Mouse (Mus musculus) limb, embryonic 15.5 days (tissue): ENCODE measurements around the gene Grid2ip. TPM values are rescaled to one million over a fixed set of nuclear protein-coding genes. Genes with fewer than 3 reads are reported as not detected.

Experiments used
- ATAC-seq: fragments of 200-750 bp; cut with Nextera tagmentation; 2 replicates; pipeline ENCODE4 v1.8.0; 2017; ENCODE audit warnings: low read depth, moderate TSS enrichment; ENCODE audit not compliant: insufficient number of reproducible peaks, low FRiP score, low TSS enrichment
- H3K27ac ChIP-seq: fragments of 300-500 bp; sonication (generic); 2 replicates; pipeline ENCODE4 v1.5.1; 2015; ENCODE audit warnings: moderate library complexity, mild to moderate bottlenecking, inconsistent platforms
- H3K27me3 ChIP-seq: fragments of 300-500 bp; sonication (generic); 2 replicates; pipeline ENCODE4 v1.6.1; 2015; ENCODE audit warnings: inconsistent platforms
- H3K36me3 ChIP-seq: fragments of 300-500 bp; sonication (generic); 2 replicates; pipeline ENCODE4 v1.6.1; 2015; ENCODE audit warnings: inconsistent platforms
- H3K4me1 ChIP-seq: fragments of 300-500 bp; sonication (generic); 2 replicates; pipeline ENCODE4 v1.6.1; 2015; ENCODE audit warnings: inconsistent platforms
- H3K4me2 ChIP-seq: fragments of 300-500 bp; sonication (generic); 2 replicates; pipeline ENCODE4 v1.6.1; 2015; ENCODE audit warnings: mild to moderate bottlenecking, inconsistent platforms
- H3K4me3 ChIP-seq: fragments of 300-500 bp; sonication (generic); 2 replicates; pipeline ENCODE4 v1.5.1; 2015; ENCODE audit warnings: mild to moderate bottlenecking, inconsistent platforms
- H3K9ac ChIP-seq: fragments of 300-500 bp; sonication (generic); 2 replicates; pipeline ENCODE4 v1.6.1; 2015; ENCODE audit warnings: inconsistent platforms
- H3K9me3 ChIP-seq: fragments of 300-500 bp; sonication (generic); 2 replicates; pipeline ENCODE4 v1.6.1; 2016; ENCODE audit warnings: inconsistent platforms
- WGBS: fragments of 180-500 bp; shearing (Covaris S2); methylation state at CpG from one replicate; pipeline ENCODE4 v1.1.7; 2015; 5-methylcytosine and 5-hydroxymethylcytosine counted together
- polyA plus RNA-seq: library from polyadenylated mRNA; unstranded; fragments of >200 nt; fragmentation: Nextera tagmentation; extraction: Ambion mirVana; gene quantifications from 2 replicates; pipeline ENCODE4 v1.2.1, GENCODE M21; 2015

Grid2ip gene
- polyA plus RNA-seq = 0.68 and 1.1 TPM in 2 replicates

- ATAC-seq = no peak
- Histone ChIP-seq H3K4me3 (peak within 1 kb of the TSS; percentile 29), H3K4me2 (peak within 1 kb of the TSS; percentile 41), H3K4me1 (peaks cover 9% of the 10 kb centered on the region), H3K9ac (no peak within 1 kb of the TSS), H3K36me3 (no peaks in the 10 kb centered on the region), H3K9me3 (no peaks in the 10 kb centered on the region), H3K27me3 (peaks cover 36% of the 10 kb centered on the region), H3K27ac (no peak within 1 kb of the TSS)
- WGBS = 20% methylated on average over 17 of the region's 17 CpGs
Observed at GRCm38 (mm10) chr5:143356686-143357388, at the start of gene Grid2ip. Gene Grid2ip (plus strand): TSS chr5:143357338.

DNA sequence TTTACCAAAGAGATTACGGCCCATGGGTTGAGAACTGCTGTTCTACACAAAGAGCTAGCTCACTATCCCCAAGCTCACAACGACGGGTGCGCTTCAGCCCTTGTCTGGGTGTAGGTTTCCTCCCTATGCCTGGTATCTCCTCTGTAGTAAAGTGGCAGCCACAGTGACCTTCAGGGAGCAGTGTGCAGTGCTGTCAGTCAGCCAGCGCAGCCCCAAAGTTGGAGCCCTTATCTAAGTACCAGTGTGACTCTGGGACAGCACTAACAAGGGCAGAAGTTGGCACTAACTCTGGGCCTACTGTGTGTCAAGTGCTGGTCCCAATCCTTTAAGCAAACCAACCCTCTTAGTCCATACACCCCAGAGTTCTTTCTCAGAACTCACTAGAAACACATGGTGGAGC, 48.3 kb upstream of the Grid2ip start:
- ATAC-seq = no peak
- Histone ChIP-seq H3K9ac (no peak overlapping the region), H3K27me3 (no peaks in the 10 kb centered on the region), H3K9me3 (no peaks in the 10 kb centered on the region), H3K4me1 (peaks cover 15% of the 10 kb centered on the region), H3K36me3 (peaks cover 92% of the 10 kb centered on the region), H3K4me3 (no peak overlapping the region), H3K4me2 (no peak overlapping the region), H3K27ac (no peak overlapping the region)
- WGBS = 94% methylated on average over 5 of the region's 5 CpGs

DNA sequence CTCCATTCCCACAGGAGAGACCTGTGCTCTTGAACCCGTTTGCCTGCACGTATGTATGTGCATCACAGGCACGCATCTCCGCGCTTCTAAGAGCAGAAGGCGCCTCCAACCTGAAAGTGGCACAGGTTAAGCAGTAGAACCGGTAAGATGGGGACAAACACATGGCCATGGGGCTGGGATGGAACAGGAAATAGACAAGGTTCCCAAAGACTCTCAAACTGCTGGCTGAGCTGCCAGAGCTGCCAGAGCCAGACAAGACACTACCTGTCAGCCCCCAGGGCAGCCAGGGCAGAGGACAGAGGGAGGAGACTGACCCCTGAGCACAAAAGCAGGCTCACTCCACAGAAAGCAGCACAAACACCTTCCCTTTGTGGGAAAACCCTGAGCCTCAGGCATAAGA, 47.2 kb upstream of the Grid2ip start:
- Histone ChIP-seq H3K27ac (no peak overlapping the region), H3K4me1 (peaks cover 20% of the 10 kb centered on the region), H3K9ac (no peak overlapping the region; the same call in 1 of the 2 replicates), H3K4me2 (no peak overlapping the region), H3K4me3 (no peak overlapping the region), H3K9me3 (no peaks in the 10 kb centered on the region), H3K27me3 (no peaks in the 10 kb centered on the region), H3K36me3 (peaks cover 84% of the 10 kb centered on the region)
- 86% methylated on average over 7 of the region's 7 CpGs for WGBS
- no peak for ATAC-seq

DNA sequence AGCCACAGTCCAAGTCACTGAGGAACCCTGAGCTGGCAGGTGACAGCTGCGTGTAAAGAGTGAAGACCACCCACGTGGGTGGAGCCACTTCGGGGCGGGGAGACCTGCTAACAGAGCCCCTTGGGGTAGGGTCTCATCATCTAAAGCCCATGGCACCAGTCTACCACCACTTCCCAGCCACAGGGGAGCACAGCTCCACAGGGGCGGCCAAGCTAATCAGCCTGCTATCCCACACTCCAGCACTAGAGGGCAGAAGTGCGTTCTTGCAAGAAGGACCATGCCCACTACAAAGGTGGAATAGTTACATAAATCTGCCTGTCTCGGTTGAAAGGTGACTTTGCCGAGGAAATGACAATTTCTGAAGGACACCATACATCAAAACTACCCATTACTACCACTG, 45.3 kb upstream of the Grid2ip start:
- no peak for ATAC-seq
- Histone ChIP-seq H3K4me1 (peaks cover 24% of the 10 kb centered on the region), H3K9ac (no peak overlapping the region), H3K4me2 (no peak overlapping the region), H3K9me3 (no peaks in the 10 kb centered on the region), H3K36me3 (peaks cover 75% of the 10 kb centered on the region), H3K27me3 (no peaks in the 10 kb centered on the region), H3K4me3 (no peak overlapping the region), H3K27ac (no peak overlapping the region)
- 65% methylated on average over 8 of the region's 8 CpGs for WGBS

- H3K4me1 ChIP-seq = peaks cover 24% of the 10 kb centered on the region
- H3K9ac ChIP-seq = peak overlapping the region; percentile 89
- H3K27ac ChIP-seq = 0 out of 2 replicates have a peak overlapping the region, but pooled peaks have one; percentile 90
- 1% methylated on average over 16 of the region's 16 CpGs for WGBS
- H3K4me2 ChIP-seq = peak overlapping the region; percentile 82
- ATAC-seq = no peak
- H3K9me3 ChIP-seq = no peaks in the 10 kb centered on the region
- peak overlapping the region; percentile 91 for H3K4me3 ChIP-seq
- peaks cover 75% of the 10 kb centered on the region for H3K36me3 ChIP-seq
- H3K27me3 ChIP-seq = no peaks in the 10 kb centered on the region
Observed at GRCm38 (mm10) chr5:143314183-143314729, 42.9 kb upstream of the Grid2ip start.

DNA sequence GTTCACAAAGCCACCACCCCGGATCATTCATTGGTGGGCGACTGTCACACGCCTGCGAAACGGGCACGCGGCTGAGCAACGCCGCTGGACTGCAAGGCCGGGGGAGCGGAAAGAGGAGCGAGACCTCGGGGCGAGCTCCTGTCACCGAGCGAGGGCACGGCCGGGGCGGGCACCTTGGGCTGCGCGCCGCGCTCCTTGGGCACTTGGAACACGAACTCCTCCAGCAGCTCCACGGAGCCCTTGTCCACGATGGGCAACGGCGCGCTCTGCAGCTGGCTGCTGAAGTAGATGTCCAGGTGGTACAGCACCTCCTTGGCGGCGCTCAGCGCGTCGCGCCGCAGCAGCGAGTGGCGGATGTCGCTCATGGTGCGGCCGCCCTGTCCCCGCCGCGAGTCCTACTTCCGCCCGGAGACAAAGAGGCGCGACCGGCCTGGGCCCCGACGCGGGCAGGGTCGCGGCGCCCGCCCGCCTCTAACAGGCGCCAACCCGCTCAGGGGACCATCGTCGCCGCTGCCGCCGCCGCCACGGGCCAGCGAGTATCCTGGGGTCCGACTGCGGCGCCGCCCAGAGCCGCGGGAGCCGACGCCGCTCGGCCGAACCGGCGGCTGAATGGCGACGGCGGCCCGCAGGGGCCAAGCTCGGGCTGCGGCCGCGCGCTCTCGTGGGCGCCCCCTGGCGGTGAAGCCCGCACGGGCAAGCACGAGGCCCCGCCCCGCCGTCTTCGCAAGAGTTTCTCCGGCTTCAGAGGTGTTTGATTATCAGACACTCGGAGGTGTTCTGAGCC, 42.2 kb upstream of the Grid2ip start, which contains the start of gene E130309D02Rik:
TSS of gene E130309D02Rik (minus strand) at position 631 of the 784 bp plus-strand sequence.
- Histone ChIP-seq H3K4me2 (peak within 1 kb of the TSS; percentile 82), H3K27me3 (no peaks in the 10 kb centered on the region), H3K9me3 (no peaks in the 10 kb centered on the region), H3K4me3 (peak within 1 kb of the TSS; percentile 91), H3K4me1 (peaks cover 24% of the 10 kb centered on the region), H3K36me3 (peaks cover 75% of the 10 kb centered on the region), H3K9ac (peak within 1 kb of the TSS; percentile 89), H3K27ac (peak within 1 kb of the TSS; percentile 90)
- WGBS = under 1% methylated on average over 93 of the region's 101 CpGs
- ATAC-seq = peak; percentile 75

DNA sequence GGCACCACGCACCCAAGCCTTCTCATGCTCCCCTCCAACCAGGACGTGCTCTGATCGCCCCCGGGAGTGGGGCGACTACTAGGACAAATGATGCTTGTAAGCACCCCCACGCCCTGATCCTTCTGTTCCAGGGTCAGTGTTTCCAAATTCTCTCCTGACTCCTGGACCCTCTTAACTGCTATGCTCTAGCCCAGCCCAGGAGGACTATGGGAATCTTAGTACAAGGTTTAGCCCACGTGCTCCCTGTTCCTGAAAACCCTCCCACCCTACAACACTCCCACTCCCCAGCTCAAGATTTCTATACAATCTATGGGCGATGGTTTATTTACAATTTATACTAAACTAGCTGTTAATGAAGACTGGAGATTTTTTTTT, 41.6 kb upstream of the Grid2ip start:
- Histone ChIP-seq H3K9ac (no peak overlapping the region), H3K4me3 (peak overlapping the region; percentile 91), H3K27me3 (no peaks in the 10 kb centered on the region), H3K27ac (no peak overlapping the region), H3K4me2 (peak overlapping the region; percentile 82), H3K4me1 (peaks cover 24% of the 10 kb centered on the region), H3K36me3 (peaks cover 75% of the 10 kb centered on the region), H3K9me3 (no peaks in the 10 kb centered on the region)
- WGBS = 14% methylated on average over 8 of the region's 8 CpGs
- ATAC-seq = 0 out of 2 replicates have a peak, but pooled peaks have one; percentile 9

DNA sequence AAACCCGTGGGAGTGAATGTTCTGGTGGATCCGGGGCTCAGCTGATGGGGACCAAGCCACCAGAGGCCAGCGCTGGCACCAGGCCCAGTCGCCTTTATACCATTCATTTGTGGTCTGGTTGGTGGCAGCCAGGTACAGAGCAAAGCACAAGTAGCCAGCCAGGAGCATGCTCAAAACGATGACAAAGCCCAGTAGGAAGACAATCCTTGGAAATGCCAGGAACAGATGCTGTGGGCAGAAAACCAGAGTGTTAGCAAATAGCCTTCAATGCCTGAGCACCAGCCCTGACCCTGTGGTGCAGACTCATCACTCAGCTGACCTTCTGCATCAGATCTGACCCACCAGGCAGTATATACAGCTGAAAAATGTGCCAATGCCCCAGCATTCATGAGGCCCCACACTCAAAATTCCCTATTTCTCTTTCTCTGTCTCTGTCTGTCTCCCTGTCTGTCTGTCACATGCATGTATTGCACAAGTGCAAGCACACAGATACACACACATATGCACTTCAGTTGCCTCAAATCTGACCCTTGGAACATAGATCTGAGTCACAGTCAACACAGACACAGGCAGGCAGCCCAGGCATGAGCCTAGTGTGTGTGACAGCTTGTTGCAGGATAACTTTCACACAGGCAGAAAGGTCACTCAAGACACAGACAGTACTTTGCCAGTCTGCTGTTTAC, 40.4 kb upstream of the Grid2ip start:
- Histone ChIP-seq H3K4me1 (peaks cover 22% of the 10 kb centered on the region), H3K27ac (no peak overlapping the region), H3K9me3 (no peaks in the 10 kb centered on the region), H3K36me3 (peaks cover 75% of the 10 kb centered on the region), H3K9ac (no peak overlapping the region), H3K27me3 (no peaks in the 10 kb centered on the region), H3K4me2 (no peak overlapping the region), H3K4me3 (no peak overlapping the region)
- ATAC-seq = no peak
- WGBS = 90% methylated on average over 5 of the region's 5 CpGs

- H3K4me2 ChIP-seq = no peak overlapping the region
- no peak overlapping the region for H3K4me3 ChIP-seq
- no peak for ATAC-seq
- no peaks in the 10 kb centered on the region for H3K27me3 ChIP-seq
- peaks cover 17% of the 10 kb centered on the region for H3K4me1 ChIP-seq
- no peak overlapping the region for H3K9ac ChIP-seq
- H3K27ac ChIP-seq = no peak overlapping the region
- H3K9me3 ChIP-seq = no peaks in the 10 kb centered on the region
- peaks cover 75% of the 10 kb centered on the region for H3K36me3 ChIP-seq
- 84% methylated on average over 8 of the region's 8 CpGs for WGBS
Observed at GRCm38 (mm10) chr5:143317288-143317610, 39.9 kb upstream of the Grid2ip start.

- under 1% methylated on average over 57 of the region's 57 CpGs for WGBS
- H3K27me3 ChIP-seq = no peaks in the 10 kb centered on the region
- H3K36me3 ChIP-seq = peaks cover 27% of the 10 kb centered on the region
- peak within 1 kb of the TSS; percentile 86 for H3K4me2 ChIP-seq
- peak within 1 kb of the TSS; percentile 77 for H3K27ac ChIP-seq
- H3K9me3 ChIP-seq = no peaks in the 10 kb centered on the region
- no peak for ATAC-seq
- peak within 1 kb of the TSS; percentile 85 for H3K9ac ChIP-seq
- peaks cover 18% of the 10 kb centered on the region for H3K4me1 ChIP-seq
- peak within 1 kb of the TSS; percentile 94 for H3K4me3 ChIP-seq
Observed at GRCm38 (mm10) chr5:143328690-143329495, 28.2 kb upstream of the Grid2ip start, which contains the start of gene Zdhhc4. Gene Zdhhc4 (minus strand): TSS chr5:143329256.

GRCm38 (mm10) chr5:143333872-143334271, 23.3 kb upstream of the Grid2ip start:
- Histone ChIP-seq H3K27ac (no peak overlapping the region), H3K27me3 (no peaks in the 10 kb centered on the region), H3K9ac (no peak overlapping the region), H3K4me3 (no peak overlapping the region), H3K36me3 (no peaks in the 10 kb centered on the region), H3K9me3 (no peaks in the 10 kb centered on the region), H3K4me2 (no peak overlapping the region), H3K4me1 (peaks cover 6% of the 10 kb centered on the region)
- WGBS = 12% methylated on average over 5 of the region's 5 CpGs
- no peak for ATAC-seq
